Mouse (Mus musculus) hindbrain, postnatal 0 days (tissue): ENCODE measurements at regions not wholly inside any gene's neighbourhood (a gene's known extent, or its start where the extent isn't known, plus 50 kb on each side); places are given as distances from the start of the nearest gene placed in this dataset.
A peak's percentile ranks its signal among the peaks of the same experiment; 100 is the strongest.

Source experiments
- ATAC-seq: fragments of 200-750 bp; cut with Nextera tagmentation; 2 replicates; pipeline ENCODE4 v1.8.0; 2017; ENCODE audit warnings: mild to moderate bottlenecking, moderate TSS enrichment, moderate library complexity
- DNase-seq: peaks from one replicate; pipeline ENCODE4 v3.0.0-alpha.2; 2015; ENCODE audit warnings: low spot score
- H3K27ac ChIP-seq: fragments of 300-500 bp; sonication (generic); 2 replicates; pipeline ENCODE4 v1.5.1; 2014; ENCODE audit warnings: mild to moderate bottlenecking
- H3K27me3 ChIP-seq: fragments of 300-500 bp; sonication (generic); 2 replicates; pipeline ENCODE4 v1.6.1; 2014; ENCODE audit warnings: low read length, mixed read lengths; ENCODE audit not compliant: insufficient read depth
- H3K36me3 ChIP-seq: fragments of 300-500 bp; sonication (generic); 2 replicates; pipeline ENCODE4 v1.6.1; 2014; ENCODE audit warnings: low read length, mixed read lengths; ENCODE audit not compliant: insufficient read depth
- H3K4me1 ChIP-seq: fragments of 300-500 bp; sonication (generic); 2 replicates; pipeline ENCODE4 v1.6.1; 2014; ENCODE audit warnings: antibody characterized with exemption, low read length, mixed read lengths; ENCODE audit not compliant: insufficient read depth
- H3K4me2 ChIP-seq: fragments of 300-500 bp; sonication (generic); 2 replicates; pipeline ENCODE4 v1.6.1; 2014; ENCODE audit warnings: low read depth, mild to moderate bottlenecking, low read length, moderate library complexity, mixed read lengths
- H3K4me3 ChIP-seq: fragments of 300-500 bp; sonication (generic); 2 replicates; pipeline ENCODE4 v1.5.1; 2014; ENCODE audit warnings: low read length
- H3K9ac ChIP-seq: fragments of 300-500 bp; sonication (generic); replicated peaks from 2 replicates; pipeline ENCODE4 v1.6.1; 2014; ENCODE audit warnings: mild to moderate bottlenecking, low read length, moderate library complexity, mixed read lengths
- H3K9me3 ChIP-seq: fragments of 300-500 bp; sonication (generic); 2 replicates; pipeline ENCODE4 v1.6.1; 2016; ENCODE audit warnings: low read length, mixed read lengths
- CTCF ChIP-seq: IDR thresholded peaks from 2 replicates; pipeline ENCODE4 v1.5.1; 2016; ENCODE audit warnings: antibody characterized with exemption, control low read depth, low read depth
- whole genome bisulfite sequencing: fragments of 180-500 bp; shearing (Covaris S2); extraction: QIAGEN DNeasy Blood & Tissue Kit; methylation state at CpG from one replicate; pipeline ENCODE4 v1.1.7; 2014; 5-methylcytosine and 5-hydroxymethylcytosine counted together

GRCm38 (mm10) chr13:48153248-48153647 is 107.8 kb upstream of the Id4 start:
- Histone ChIP-seq H3K4me1 (no peaks in the 10 kb centered on the region), H3K4me3 (no peak overlapping the region), H3K4me2 (no peak overlapping the region), H3K9ac (no peak overlapping the region), H3K27ac (no peak overlapping the region), H3K27me3 (no peaks in the 10 kb centered on the region), H3K9me3 (no peaks in the 10 kb centered on the region), H3K36me3 (no peaks in the 10 kb centered on the region)
- DNase-seq (peak; percentile 34), ATAC-seq (no peak)
- TF ChIP-seq CTCF: no peak
- 37% methylated on average over 7 of the region's 7 CpGs for WGBS

- Histone ChIP-seq H3K27ac (no peak overlapping the region), H3K4me3 (no peak overlapping the region), H3K4me1 (no peaks in the 10 kb centered on the region), H3K9ac (no peak overlapping the region), H3K27me3 (no peaks in the 10 kb centered on the region), H3K36me3 (no peaks in the 10 kb centered on the region), H3K4me2 (no peak overlapping the region), H3K9me3 (no peaks in the 10 kb centered on the region)
- 33% methylated on average over 7 of the region's 7 CpGs for WGBS
- ATAC-seq: no peak
- DNase-seq: no peak
- TF ChIP-seq CTCF: no peak
Observed at GRCm38 (mm10) chr13:48153684-48154413, 107.2 kb upstream of the Id4 start.

GRCm38 (mm10) chr13:48154414-48155105 is 106.5 kb upstream of the Id4 start:
- WGBS: 32% methylated on average over 6 of the region's 6 CpGs
- TF ChIP-seq CTCF: no peak
- no peak overlapping the region for H3K27ac ChIP-seq
- peaks cover 2% of the 10 kb centered on the region; the same call in 1 of the 2 replicates for H3K4me1 ChIP-seq
- H3K4me3 ChIP-seq: no peak overlapping the region
- H3K4me2 ChIP-seq: no peak overlapping the region
- DNase-seq (no peak), ATAC-seq (no peak)
- H3K9me3 ChIP-seq: no peaks in the 10 kb centered on the region
- H3K9ac ChIP-seq: no peak overlapping the region
- no peaks in the 10 kb centered on the region for H3K27me3 ChIP-seq
- H3K36me3 ChIP-seq: no peaks in the 10 kb centered on the region

GRCm38 (mm10) chr13:48159020-48159910 is 101.8 kb upstream of the Id4 start:
- H3K4me2 ChIP-seq: peak overlapping the region; percentile 0; the same call in 1 of the 2 replicates
- no peak overlapping the region for H3K4me3 ChIP-seq
- H3K9me3 ChIP-seq: no peaks in the 10 kb centered on the region
- no peak overlapping the region for H3K9ac ChIP-seq
- ATAC-seq: no peak
- no peak for TF ChIP-seq CTCF
- no peaks in the 10 kb centered on the region for H3K36me3 ChIP-seq
- no peak overlapping the region for H3K27ac ChIP-seq
- 21% methylated on average over 15 of the region's 15 CpGs for WGBS
- peaks cover 9% of the 10 kb centered on the region; the same call in 1 of the 2 replicates for H3K4me1 ChIP-seq
- no peaks in the 10 kb centered on the region for H3K27me3 ChIP-seq
- no peak for DNase-seq

GRCm38 (mm10) chr13:48160161-48160560 is 100.9 kb upstream of the Id4 start:
- Histone ChIP-seq H3K36me3 (no peaks in the 10 kb centered on the region), H3K4me3 (no peak overlapping the region), H3K9ac (no peak overlapping the region), H3K27me3 (no peaks in the 10 kb centered on the region), H3K9me3 (no peaks in the 10 kb centered on the region), H3K4me1 (peaks cover 9% of the 10 kb centered on the region; the same call in 1 of the 2 replicates), H3K27ac (no peak overlapping the region), H3K4me2 (no peak overlapping the region)
- DNase-seq: no peak
- TF ChIP-seq CTCF: no peak
- no peak for ATAC-seq
- WGBS: 36% methylated on average over 5 of the region's 5 CpGs

- ATAC-seq (no peak), DNase-seq (peak; percentile 20)
- H3K9ac ChIP-seq: no peak overlapping the region
- H3K4me1 ChIP-seq: peaks cover 9% of the 10 kb centered on the region; the same call in 1 of the 2 replicates
- H3K27ac ChIP-seq: 0 out of 2 replicates have a peak overlapping the region, but pooled peaks have one; percentile 2
- H3K36me3 ChIP-seq: no peaks in the 10 kb centered on the region
- peak overlapping the region; percentile 47 for H3K4me2 ChIP-seq
- no peak for TF ChIP-seq CTCF
- 17% methylated on average over 9 of the region's 9 CpGs for WGBS
- H3K9me3 ChIP-seq: no peaks in the 10 kb centered on the region
- no peaks in the 10 kb centered on the region for H3K27me3 ChIP-seq
- peak overlapping the region; percentile 18; the same call in 1 of the 2 replicates for H3K4me3 ChIP-seq
Observed at GRCm38 (mm10) chr13:48161339-48161738, 99.7 kb upstream of the Id4 start.
